Comparison of ENCODE assay signal across 32 mouse cellular contexts in the genomic region with DNA sequence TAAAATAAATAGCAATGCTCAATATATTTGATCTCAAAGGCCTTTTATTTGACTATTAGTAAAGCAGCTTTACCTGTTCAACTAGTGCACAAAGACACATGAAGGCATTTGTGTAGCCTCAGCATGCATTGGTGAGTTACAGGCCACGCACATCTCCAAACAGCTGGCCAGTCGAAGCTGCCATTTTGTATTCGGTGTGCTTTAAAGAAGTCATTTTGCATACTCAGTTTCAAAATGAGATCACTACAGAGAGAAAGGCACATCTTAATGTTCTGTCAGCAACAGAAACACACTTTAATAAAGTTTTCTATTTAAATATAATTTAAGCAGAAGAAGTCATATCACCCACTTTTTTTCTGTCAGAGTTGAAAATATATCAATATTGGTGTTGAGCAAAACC.
"Had no signal": no experiment of that assay in that cellular context is flagged by ENCODE, and none has a peak within 500 bp of the region (broad histone marks: within the 10 kb centered on the region; RNA-seq: fewer than 3 reads in every experiment).

No protein-coding gene starts in this region.

- ATAC-seq: liver, embryonic 12.5 days; liver, postnatal 0 days; lung, postnatal 0 days; midbrain, embryonic 13.5 days; midbrain, embryonic 15.5 days; midbrain, embryonic 16.5 days had no signal

- H3K4me3 ChIP-seq: limb, embryonic 10.5 days; limb, embryonic 12.5 days; limb, embryonic 13.5 days; limb, embryonic 15.5 days; liver, embryonic 12.5 days; liver, embryonic 13.5 days; liver, embryonic 15.5 days; lung, embryonic 15.5 days; megakaryocyte, embryonic 14.5 days; midbrain, embryonic 10.5 days; midbrain, embryonic 12.5 days; midbrain, embryonic 13.5 days; midbrain, embryonic 15.5 days; myocyte; neural tube, embryonic 12.5 days had no signal

- H3K4me1 ChIP-seq: limb, embryonic 10.5 days; limb, embryonic 12.5 days; limb, embryonic 13.5 days; limb, embryonic 15.5 days; liver, embryonic 12.5 days; liver, embryonic 13.5 days; liver, embryonic 15.5 days; lung, embryonic 15.5 days; megakaryocyte, embryonic 14.5 days; midbrain, embryonic 10.5 days; midbrain, embryonic 12.5 days; midbrain, embryonic 13.5 days; midbrain, embryonic 15.5 days; neural tube, embryonic 12.5 days had no signal

- H3K4me2 ChIP-seq: limb, embryonic 12.5 days; limb, embryonic 13.5 days; limb, embryonic 15.5 days; liver, embryonic 11.5 days; liver, embryonic 12.5 days; liver, embryonic 13.5 days; liver, embryonic 15.5 days; lung, embryonic 14.5 days; lung, embryonic 15.5 days; midbrain, embryonic 11.5 days; midbrain, embryonic 12.5 days; midbrain, embryonic 13.5 days; midbrain, embryonic 15.5 days; neural tube, embryonic 12.5 days had no signal

- H3K9me3 ChIP-seq: limb, embryonic 10.5 days; limb, embryonic 12.5 days; limb, embryonic 13.5 days; limb, embryonic 15.5 days; liver, embryonic 12.5 days; liver, embryonic 13.5 days; liver, embryonic 15.5 days; lung, embryonic 15.5 days; megakaryocyte, embryonic 14.5 days; midbrain, embryonic 10.5 days; midbrain, embryonic 12.5 days; midbrain, embryonic 13.5 days; midbrain, embryonic 15.5 days; neural tube, embryonic 12.5 days had no signal

- DNase-seq: left cerebral cortex, postnatal 4 days; liver; liver, embryonic 13.5 days; liver, postnatal 0 days; lung, adult 18-20 months; lung, adult 2 months; lung, embryonic 14.5 days; lung, postnatal 10 days; lung, postnatal 14 days; lung, postnatal 36 days; lung, postnatal 4 days; midbrain, embryonic 14.5 days had no signal

- H3K27me3 ChIP-seq: limb, embryonic 12.5 days; limb, embryonic 13.5 days; limb, embryonic 15.5 days; liver, embryonic 12.5 days; liver, embryonic 13.5 days; liver, embryonic 15.5 days; lung, embryonic 15.5 days; megakaryocyte, embryonic 14.5 days; midbrain, embryonic 12.5 days; midbrain, embryonic 13.5 days; midbrain, embryonic 15.5 days; neural tube, embryonic 12.5 days had no signal

- H3K9ac ChIP-seq: limb, embryonic 12.5 days; limb, embryonic 13.5 days; limb, embryonic 15.5 days; liver, embryonic 12.5 days; liver, embryonic 13.5 days; liver, embryonic 14.5 days; liver, embryonic 15.5 days; liver, postnatal 0 days; lung, embryonic 14.5 days; lung, embryonic 15.5 days; midbrain, embryonic 12.5 days; midbrain, embryonic 13.5 days; midbrain, embryonic 15.5 days; neural tube, embryonic 12.5 days had no signal

- H3K36me3 ChIP-seq: limb, embryonic 10.5 days; limb, embryonic 12.5 days; limb, embryonic 13.5 days; limb, embryonic 15.5 days; liver, embryonic 12.5 days; liver, embryonic 13.5 days; liver, embryonic 15.5 days; lung, embryonic 15.5 days; midbrain, embryonic 10.5 days; midbrain, embryonic 12.5 days; midbrain, embryonic 13.5 days; midbrain, embryonic 15.5 days; neural tube, embryonic 12.5 days had no signal

- H3K27ac ChIP-seq: limb, embryonic 10.5 days; limb, embryonic 12.5 days; limb, embryonic 13.5 days; limb, embryonic 15.5 days; liver, embryonic 12.5 days; liver, embryonic 13.5 days; liver, embryonic 14.5 days; liver, embryonic 15.5 days; lung, embryonic 15.5 days; macrophage; midbrain, embryonic 10.5 days; midbrain, embryonic 12.5 days; midbrain, embryonic 13.5 days; midbrain, embryonic 15.5 days; neural tube, embryonic 12.5 days had no signal
